ENCODE assay signal across 8 mouse cellular contexts in genomic region chr2:35297703-35298332, GRCm38 (mm10). TPM values are rescaled to one million over a fixed set of nuclear protein-coding genes. Genes with fewer than 3 reads are reported as not detected.
DNase-seq lines count a peak whose midpoint lies in the region; ATAC-seq lines count a peak whose summit lies in the region.

No protein-coding gene starts in this region.

- no peak overlapping the region for H3K9ac ChIP-seq in hindbrain, embryonic 12.5 days

- DNase-seq in NIH3T3 (ENCODE audit: low read depth) = peak; percentile 88
- peak; percentile 83 for DNase-seq in cerebellum, adult 8-10 months
- DNase-seq in forelimb bud, embryonic 11.5 days (ENCODE audit: low read depth, low spot score) = peak; percentile 85
- peak; percentile 85 to 88 for DNase-seq in layer of hippocampus, postnatal 10 days (ENCODE audit: low spot score in 2 of 2)
- peak; percentile 90 for DNase-seq in lung, postnatal 36 days
- DNase-seq in retina, postnatal 7 days (ENCODE audit: low read depth, low spot score) = peak; percentile 77
- DNase-seq in urinary bladder, postnatal 14 days (ENCODE audit: low spot score) = peak; percentile 79

- H3K9me3 ChIP-seq in hindbrain, embryonic 12.5 days (replicated peaks) = no peaks in the 10 kb centered on the region

- no peaks in the 10 kb centered on the region for H3K4me1 ChIP-seq in hindbrain, embryonic 12.5 days

- ATAC-seq in hindbrain, embryonic 12.5 days (ENCODE audit: low FRiP score) = peak; percentile 68; the same call in 1 of the 2 replicates

- no peak overlapping the region for H3K4me3 ChIP-seq in hindbrain, embryonic 12.5 days

- 25% methylated on average over 15 of the region's 15 CpGs for WGBS in hindbrain, embryonic 12.5 days

- H3K27ac ChIP-seq in hindbrain, embryonic 12.5 days = no peak overlapping the region

- no peaks in the 10 kb centered on the region for H3K36me3 ChIP-seq in hindbrain, embryonic 12.5 days

- H3K27me3 ChIP-seq in hindbrain, embryonic 12.5 days = no peaks in the 10 kb centered on the region

- no peak overlapping the region for H3K4me2 ChIP-seq in hindbrain, embryonic 12.5 days (replicated peaks)

RNA-seq across cellular contexts. Expression of gene Stom, which starts 39.0 kb away (rescaled TPM):
- polyA plus RNA-seq in hindbrain, embryonic 12.5 days (2016; fragmentation: Nextera tagmentation; extraction: Ambion mirVana) = 16.6 and 17.0 TPM in 2 replicates
- 1 to 10 TPM; 9.1 to 9.8 TPM for total RNA-seq in layer of hippocampus, postnatal 10 days (2021)

RNA-seq across cellular contexts. Expression of gene Gsn, which starts 41.6 kb away (rescaled TPM):
- 72.4 and 80.2 TPM in 2 replicates for polyA plus RNA-seq in hindbrain, embryonic 12.5 days (2016; fragmentation: Nextera tagmentation; extraction: Ambion mirVana)
- 10 to 100 TPM; 23.9 to 24.2 TPM for total RNA-seq in layer of hippocampus, postnatal 10 days (2021)
